Mouse (Mus musculus) neural tube, embryonic 15.5 days (tissue): ENCODE measurements at regions not wholly inside any gene's neighbourhood (a gene's known extent, or its start where the extent isn't known, plus 50 kb on each side); places are given as distances from the start of the nearest gene placed in this dataset.

Experiments used
- ATAC-seq: fragments of 200-750 bp; cut with Nextera tagmentation; 2 replicates; pipeline ENCODE4 v1.8.0; 2017; ENCODE audit warnings: mild to moderate bottlenecking, moderate TSS enrichment, moderate library complexity; ENCODE audit not compliant: low FRiP score
- H3K27ac ChIP-seq: fragments of 300-500 bp; sonication (generic); replicated peaks from 2 replicates; pipeline ENCODE4 v1.5.1; 2015; ENCODE audit warnings: mild to moderate bottlenecking, inconsistent platforms
- H3K27me3 ChIP-seq: fragments of 300-500 bp; sonication (generic); replicated peaks from 2 replicates; pipeline ENCODE4 v1.6.1; 2015; ENCODE audit warnings: inconsistent platforms
- H3K36me3 ChIP-seq: fragments of 300-500 bp; sonication (generic); 2 replicates; pipeline ENCODE4 v1.6.1; 2015; ENCODE audit warnings: inconsistent platforms
- H3K4me1 ChIP-seq: fragments of 300-500 bp; sonication (generic); 2 replicates; pipeline ENCODE4 v1.6.1; 2015; ENCODE audit warnings: inconsistent platforms
- H3K4me2 ChIP-seq: fragments of 300-500 bp; sonication (generic); 2 replicates; pipeline ENCODE4 v1.6.1; 2015; ENCODE audit warnings: inconsistent platforms, mild to moderate bottlenecking, moderate library complexity
- H3K4me3 ChIP-seq: fragments of 300-500 bp; sonication (generic); replicated peaks from 2 replicates; pipeline ENCODE4 v1.5.1; 2015; ENCODE audit warnings: mild to moderate bottlenecking, inconsistent platforms
- H3K9ac ChIP-seq: fragments of 300-500 bp; sonication (generic); replicated peaks from 2 replicates; pipeline ENCODE4 v1.6.1; 2015; ENCODE audit warnings: mild to moderate bottlenecking, inconsistent platforms
- H3K9me3 ChIP-seq: fragments of 300-500 bp; sonication (generic); replicated peaks from 2 replicates; pipeline ENCODE4 v1.6.1; 2016; ENCODE audit warnings: inconsistent platforms
- WGBS: fragments of 180-500 bp; shearing (Covaris S2); methylation state at CpG from one replicate; pipeline ENCODE4 v1.1.7; 2015; ENCODE audit warnings: mixed read lengths; 5-methylcytosine and 5-hydroxymethylcytosine counted together

DNA sequence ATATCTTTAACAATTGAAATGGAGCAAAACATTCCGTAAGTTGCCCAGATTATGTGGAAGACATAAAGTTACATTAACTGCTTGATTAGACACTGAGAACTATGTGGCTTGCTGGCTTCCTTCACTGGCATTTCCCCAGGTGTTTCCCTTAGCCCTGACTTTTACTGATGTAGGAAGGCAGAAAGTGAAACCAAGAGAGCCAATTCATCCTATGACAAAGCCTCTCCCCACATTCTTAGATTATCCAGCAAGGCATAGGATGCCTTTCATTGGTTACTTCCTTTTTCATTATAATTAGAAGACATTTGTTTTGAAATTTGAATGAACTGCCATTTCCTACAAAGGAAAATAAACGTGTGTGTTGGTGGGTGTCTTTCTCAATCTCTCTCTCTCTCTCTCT, 72.1 kb downstream of the Cdc42ep3 start:
- Histone ChIP-seq H3K9me3 (no peaks in the 10 kb centered on the region), H3K9ac (no peak overlapping the region), H3K4me3 (no peak overlapping the region), H3K36me3 (no peaks in the 10 kb centered on the region), H3K27ac (no peak overlapping the region), H3K4me1 (no peaks in the 10 kb centered on the region), H3K4me2 (no peak overlapping the region), H3K27me3 (no peaks in the 10 kb centered on the region)
- whole genome bisulfite sequencing: 36% methylated on average over 2 of the region's 2 CpGs
- no peak for ATAC-seq

- no peaks in the 10 kb centered on the region for H3K9me3 ChIP-seq
- 77% methylated on average over 8 of the region's 8 CpGs for WGBS
- ATAC-seq: no peak
These were observed 81.3 kb downstream of the Cdc42ep3 start for GRCm38 (mm10) chr17:79273551-79273950.

DNA sequence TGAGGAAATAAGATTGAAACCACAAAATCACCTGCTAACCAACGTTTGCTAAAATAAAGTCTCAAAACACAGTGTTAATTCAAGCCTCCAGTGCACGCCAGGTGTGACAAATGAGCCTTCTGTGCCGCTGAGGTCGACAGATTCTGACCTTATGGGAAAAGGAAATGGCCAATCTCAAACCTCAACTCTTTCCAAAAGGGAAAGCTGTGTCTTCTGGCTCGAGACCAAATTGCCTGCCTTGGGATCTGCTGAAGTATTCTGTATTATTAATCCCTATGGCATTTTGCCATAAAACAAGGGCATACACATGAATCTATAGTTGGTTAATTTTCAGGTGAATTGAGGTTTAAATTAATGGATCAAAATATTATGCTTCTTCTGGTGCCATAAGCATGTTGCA, 95.2 kb downstream of the Cdc42ep3 start:
- ATAC-seq: no peak
- WGBS: 51% methylated on average over 5 of the region's 5 CpGs

More at GRCm38 (mm10) chr17:79273551-79273950, 81.3 kb downstream of the Cdc42ep3 start:
- Histone ChIP-seq H3K9ac (no peak overlapping the region), H3K36me3 (no peaks in the 10 kb centered on the region), H3K4me1 (no peaks in the 10 kb centered on the region), H3K27ac (no peak overlapping the region), H3K4me2 (no peak overlapping the region), H3K27me3 (no peaks in the 10 kb centered on the region), H3K4me3 (no peak overlapping the region)

GRCm38 (mm10) chr17:79246962-79247902, 107.7 kb downstream of the Cdc42ep3 start:
- no peaks in the 10 kb centered on the region for H3K9me3 ChIP-seq
- H3K36me3 ChIP-seq: no peaks in the 10 kb centered on the region
- ATAC-seq: no peak
- no peak overlapping the region for H3K9ac ChIP-seq
- H3K27ac ChIP-seq: no peak overlapping the region
- H3K27me3 ChIP-seq: no peaks in the 10 kb centered on the region
- no peak overlapping the region for H3K4me2 ChIP-seq
- no peaks in the 10 kb centered on the region for H3K4me1 ChIP-seq
- no peak overlapping the region for H3K4me3 ChIP-seq
- WGBS: 65% methylated on average over 9 of the region's 9 CpGs

More for the DNA sequence above, 95.2 kb downstream of the Cdc42ep3 start:
- no peaks in the 10 kb centered on the region for H3K27me3 ChIP-seq
- H3K4me3 ChIP-seq: no peak overlapping the region
- H3K36me3 ChIP-seq: no peaks in the 10 kb centered on the region
- H3K4me1 ChIP-seq: peaks cover 5% of the 10 kb centered on the region
- H3K4me2 ChIP-seq: no peak overlapping the region
- no peak overlapping the region for H3K27ac ChIP-seq
- no peaks in the 10 kb centered on the region for H3K9me3 ChIP-seq
- H3K9ac ChIP-seq: no peak overlapping the region

- no peak for ATAC-seq
- 68% methylated on average over 11 of the region's 11 CpGs for WGBS
- no peak overlapping the region for H3K4me2 ChIP-seq
These were observed 110.8 kb downstream of the Cdc42ep3 start for GRCm38 (mm10) chr17:79244121-79244520.

DNA sequence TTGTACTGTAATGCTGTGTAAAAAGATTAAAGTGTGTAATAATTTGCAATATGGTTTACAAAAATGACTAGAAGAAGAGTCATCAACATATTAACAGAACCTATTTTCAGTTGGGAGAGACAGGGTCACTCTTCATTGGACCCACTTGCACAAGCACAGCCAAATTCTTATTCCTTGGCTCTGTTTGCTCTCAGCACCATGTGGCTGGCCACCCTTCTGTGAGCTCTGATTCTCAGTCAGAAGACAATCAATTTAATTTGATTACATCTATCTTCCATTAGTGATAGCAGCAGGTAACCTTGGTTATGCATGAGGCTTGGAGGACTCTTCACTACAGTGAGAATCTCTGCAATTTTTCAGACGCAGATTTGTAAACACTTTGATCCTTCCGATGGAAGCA, 111.5 kb downstream of the Cdc42ep3 start:
- no peak for ATAC-seq
- no peak overlapping the region for H3K27ac ChIP-seq
- H3K36me3 ChIP-seq: no peaks in the 10 kb centered on the region
- WGBS: 90% methylated on average over 2 of the region's 2 CpGs
- no peaks in the 10 kb centered on the region for H3K9me3 ChIP-seq
- no peaks in the 10 kb centered on the region for H3K27me3 ChIP-seq
- H3K4me2 ChIP-seq: no peak overlapping the region
- H3K9ac ChIP-seq: no peak overlapping the region
- H3K4me1 ChIP-seq: no peaks in the 10 kb centered on the region
- no peak overlapping the region for H3K4me3 ChIP-seq

More at GRCm38 (mm10) chr17:79244121-79244520, 110.8 kb downstream of the Cdc42ep3 start:
- no peak overlapping the region for H3K27ac ChIP-seq
- H3K9ac ChIP-seq: no peak overlapping the region
- no peaks in the 10 kb centered on the region for H3K4me1 ChIP-seq
- H3K27me3 ChIP-seq: no peaks in the 10 kb centered on the region
- no peak overlapping the region for H3K4me3 ChIP-seq
- no peaks in the 10 kb centered on the region for H3K36me3 ChIP-seq
- no peaks in the 10 kb centered on the region for H3K9me3 ChIP-seq

DNA sequence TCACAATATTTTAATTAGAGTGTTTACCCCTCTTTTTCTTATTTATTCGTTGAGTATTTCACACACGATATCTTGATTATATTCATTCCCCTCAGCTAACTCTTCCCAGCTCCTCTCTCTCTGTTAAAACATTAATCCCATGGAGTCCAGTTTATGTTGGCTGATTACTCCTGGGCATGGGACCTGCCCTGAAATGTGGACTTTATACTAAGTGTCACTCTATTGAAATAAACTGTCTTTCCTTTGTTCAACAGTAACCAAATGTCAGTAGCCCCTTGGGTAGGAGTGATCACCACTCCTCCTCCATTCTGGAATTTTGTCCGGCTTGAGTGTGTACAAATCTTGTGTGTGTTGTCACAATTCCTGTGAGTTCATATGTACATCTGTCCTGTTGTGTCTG, 113.4 kb downstream of the Cdc42ep3 start:
- Histone ChIP-seq H3K4me3 (no peak overlapping the region), H3K9ac (no peak overlapping the region), H3K9me3 (no peaks in the 10 kb centered on the region), H3K27me3 (no peaks in the 10 kb centered on the region), H3K36me3 (no peaks in the 10 kb centered on the region), H3K4me1 (no peaks in the 10 kb centered on the region), H3K4me2 (no peak overlapping the region), H3K27ac (no peak overlapping the region)
- 87% methylated on average over 3 of the region's 3 CpGs for WGBS
- no peak for ATAC-seq

GRCm38 (mm10) chr17:79236244-79236781, 118.6 kb downstream of the Cdc42ep3 start:
- no peaks in the 10 kb centered on the region for H3K36me3 ChIP-seq
- whole genome bisulfite sequencing: 88% methylated on average over 3 of the region's 3 CpGs
- ATAC-seq: no peak
- H3K4me3 ChIP-seq: no peak overlapping the region
- no peak overlapping the region for H3K4me2 ChIP-seq
- no peak overlapping the region for H3K9ac ChIP-seq
- peaks cover 6% of the 10 kb centered on the region for H3K4me1 ChIP-seq
- no peak overlapping the region for H3K27ac ChIP-seq
- H3K9me3 ChIP-seq: no peaks in the 10 kb centered on the region
- no peaks in the 10 kb centered on the region for H3K27me3 ChIP-seq

- no peaks in the 10 kb centered on the region for H3K27me3 ChIP-seq
- peak overlapping the region; percentile 12 for H3K4me3 ChIP-seq
- H3K27ac ChIP-seq: peak overlapping the region; percentile 75
- no peaks in the 10 kb centered on the region for H3K36me3 ChIP-seq
- ATAC-seq: peak; percentile 93
- H3K9ac ChIP-seq: no peak overlapping the region
- H3K4me2 ChIP-seq: peak overlapping the region; percentile 46
- H3K9me3 ChIP-seq: no peaks in the 10 kb centered on the region
- 28% methylated on average over 25 of the region's 25 CpGs for WGBS
- peaks cover 16% of the 10 kb centered on the region for H3K4me1 ChIP-seq
These were observed 124.0 kb downstream of the Cdc42ep3 start for GRCm38 (mm10) chr17:79230653-79231489.

DNA sequence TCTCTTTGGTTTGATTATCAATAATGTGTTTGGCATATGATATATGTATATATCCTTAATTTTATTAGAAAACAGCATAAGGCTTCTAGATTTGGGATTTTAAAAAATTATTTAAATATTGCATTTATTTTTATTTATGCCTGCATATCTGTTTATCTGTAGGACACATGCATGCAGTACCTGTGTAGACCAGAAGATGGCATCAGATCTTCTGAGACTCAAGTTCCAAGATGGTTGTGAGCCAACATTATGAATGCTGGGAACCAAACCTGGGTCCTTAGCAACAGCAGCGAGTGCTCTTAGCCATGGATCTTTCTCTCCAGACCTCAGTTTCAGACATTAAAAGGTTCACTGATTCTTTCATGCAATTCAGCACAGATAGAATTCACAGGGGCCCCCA, 148.3 kb downstream of the Cdc42ep3 start:
- 90% methylated on average over 1 of the region's 1 CpGs for WGBS
- ATAC-seq: no peak
- Histone ChIP-seq H3K36me3 (no peaks in the 10 kb centered on the region), H3K4me2 (no peak overlapping the region), H3K9ac (no peak overlapping the region), H3K27ac (no peak overlapping the region), H3K4me3 (no peak overlapping the region), H3K4me1 (no peaks in the 10 kb centered on the region), H3K27me3 (no peaks in the 10 kb centered on the region), H3K9me3 (no peaks in the 10 kb centered on the region)

GRCm38 (mm10) chr17:79206111-79206510, 148.8 kb downstream of the Cdc42ep3 start:
- H3K9me3 ChIP-seq: no peaks in the 10 kb centered on the region
- no peaks in the 10 kb centered on the region for H3K36me3 ChIP-seq
- no peak overlapping the region for H3K27ac ChIP-seq
- no peak for ATAC-seq
- no peak overlapping the region for H3K4me3 ChIP-seq
- WGBS: 57% methylated on average over 4 of the region's 4 CpGs
- no peak overlapping the region for H3K4me2 ChIP-seq
- H3K9ac ChIP-seq: no peak overlapping the region
- H3K4me1 ChIP-seq: no peaks in the 10 kb centered on the region
- no peaks in the 10 kb centered on the region for H3K27me3 ChIP-seq
